Mouse (Mus musculus) telencephalon, adult 2 months (tissue): ENCODE results near the gene 4931422A03Rik.

Experiments used
- DNase-seq: peaks from one replicate; pipeline ENCODE4 v3.0.0-alpha.2; 2011; ENCODE audit warnings: low read depth, low spot score

The 4931422A03Rik gene

GRCm38 (mm10) chr2:103937670-103938069 is 90.5 kb downstream of the 4931422A03Rik start:
- no peak for DNase-seq

- DNase-seq, result no peak
These were observed 91.5 kb downstream of the 4931422A03Rik start for GRCm38 (mm10) chr2:103936666-103937065.

GRCm38 (mm10) chr2:103935691-103936435 is 92.3 kb downstream of the 4931422A03Rik start:
- DNase-seq, result no peak

GRCm38 (mm10) chr2:103934670-103935069 is 93.5 kb downstream of the 4931422A03Rik start:
- no peak for DNase-seq

GRCm38 (mm10) chr2:103934270-103934669 is 93.9 kb downstream of the 4931422A03Rik start:
- DNase-seq, result no peak

- DNase-seq, result no peak
These were observed 95.7 kb downstream of the 4931422A03Rik start for GRCm38 (mm10) chr2:103932480-103932879.

GRCm38 (mm10) chr2:103932025-103932424 is 96.1 kb downstream of the 4931422A03Rik start:
- no peak for DNase-seq

- DNase-seq, result no peak
These were observed 96.7 kb downstream of the 4931422A03Rik start for GRCm38 (mm10) chr2:103931511-103931911.

- DNase-seq, result no peak
These were observed 97.7 kb downstream of the 4931422A03Rik start for GRCm38 (mm10) chr2:103930306-103931019.

GRCm38 (mm10) chr2:103927610-103928145 is 100.5 kb downstream of the 4931422A03Rik start:
- DNase-seq, result no peak

- DNase-seq, result no peak
These were observed 101.5 kb downstream of the 4931422A03Rik start for GRCm38 (mm10) chr2:103926586-103927113.

- no peak for DNase-seq
These were observed 108.7 kb downstream of the 4931422A03Rik start for GRCm38 (mm10) chr2:103919488-103919887.

GRCm38 (mm10) chr2:103918375-103918774 is 109.8 kb downstream of the 4931422A03Rik start:
- DNase-seq, result no peak

GRCm38 (mm10) chr2:103917375-103917774 is 110.8 kb downstream of the 4931422A03Rik start:
- no peak for DNase-seq
